Mouse (Mus musculus) adrenal gland, adult 8-10 months (tissue): ENCODE measurements around the gene Cstad. TPM values are rescaled to one million over a fixed set of nuclear protein-coding genes. Genes with fewer than 3 reads are reported as not detected.

Experiments
- DNase-seq: peaks from one replicate; pipeline ENCODE4 v3.0.0; 2022
- total RNA-seq, 4 experiments: library from RNA; stranded (reverse); gene quantifications; 2 replicates each; pipeline ENCODE4 v1.2.4; 2022

Cstad gene
- 1 to 10 TPM in 3 of 4 experiments, under 1 TPM in 1; 0.81 to 7.0 (median 4.1) TPM for total RNA-seq

GRCm38 (mm10) chr2:30594641-30595379 lies at the start of gene Cstad:
Gene Cstad (plus strand): TSS chr2:30595040.
- DNase-seq = peak; percentile 58

- no peak for DNase-seq
Measured at GRCm38 (mm10) chr2:30545706-30546105, 49.1 kb upstream of the Cstad start.

GRCm38 (mm10) chr2:30546219-30546618 lies 48.6 kb upstream of the Cstad start:
- no peak for DNase-seq

- no peak for DNase-seq
Measured at GRCm38 (mm10) chr2:30547455-30548217, 47.2 kb upstream of the Cstad start.

DNA sequence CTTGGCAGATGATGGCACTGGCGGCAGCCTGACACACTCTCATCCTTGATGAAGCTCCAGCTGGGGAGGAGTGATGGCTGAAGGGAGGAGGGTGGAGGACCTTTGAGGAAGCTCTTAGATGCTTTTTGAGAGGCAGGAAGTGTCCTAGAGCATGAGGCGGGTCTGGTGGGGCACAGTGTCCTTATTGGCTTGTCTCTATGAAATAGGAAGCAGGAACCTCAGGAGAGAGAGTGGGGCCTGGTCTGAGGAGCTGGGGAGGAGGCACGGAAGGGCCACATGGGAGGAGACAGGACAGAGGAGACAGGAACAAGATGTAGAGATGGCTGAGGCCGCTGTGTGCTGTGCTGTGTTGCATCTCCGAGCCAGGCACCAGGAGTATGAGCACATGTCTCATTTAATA lies 43.3 kb upstream of the Cstad start:
- no peak for DNase-seq

DNA sequence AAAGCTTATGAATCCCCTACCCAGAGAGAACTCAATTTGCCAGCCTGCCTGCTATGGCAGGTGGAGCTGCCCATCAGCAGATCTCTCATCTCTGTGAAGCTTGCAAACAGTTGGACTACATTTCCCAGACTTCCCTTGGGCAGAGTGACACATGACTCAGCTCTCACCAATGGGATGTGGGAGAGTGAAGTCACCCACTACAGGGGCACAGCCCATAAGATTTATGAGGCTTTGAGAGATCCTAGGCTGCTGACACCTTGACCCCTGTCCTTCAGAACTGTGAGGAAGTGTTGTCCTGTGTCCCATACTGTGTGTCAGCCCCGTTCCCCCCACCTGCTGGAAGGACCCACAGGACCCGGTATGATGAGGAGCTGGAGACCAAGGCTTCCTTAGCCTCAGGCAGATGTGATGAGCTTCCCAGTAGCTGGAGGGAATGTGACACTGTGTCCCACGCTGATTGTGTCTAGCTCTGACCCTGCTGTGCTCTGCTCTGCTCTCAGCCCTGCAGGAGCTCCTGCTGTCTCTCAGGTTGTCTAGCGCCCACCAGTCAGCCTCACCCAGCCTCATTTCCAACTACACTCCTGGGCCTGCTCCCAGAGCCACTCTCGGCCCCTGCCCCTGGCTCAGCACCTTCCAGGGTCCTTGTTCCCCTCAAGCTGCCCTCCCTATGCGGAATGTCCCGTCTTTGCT lies 40.8 kb upstream of the Cstad start:
- peak; percentile 31 for DNase-seq

DNA sequence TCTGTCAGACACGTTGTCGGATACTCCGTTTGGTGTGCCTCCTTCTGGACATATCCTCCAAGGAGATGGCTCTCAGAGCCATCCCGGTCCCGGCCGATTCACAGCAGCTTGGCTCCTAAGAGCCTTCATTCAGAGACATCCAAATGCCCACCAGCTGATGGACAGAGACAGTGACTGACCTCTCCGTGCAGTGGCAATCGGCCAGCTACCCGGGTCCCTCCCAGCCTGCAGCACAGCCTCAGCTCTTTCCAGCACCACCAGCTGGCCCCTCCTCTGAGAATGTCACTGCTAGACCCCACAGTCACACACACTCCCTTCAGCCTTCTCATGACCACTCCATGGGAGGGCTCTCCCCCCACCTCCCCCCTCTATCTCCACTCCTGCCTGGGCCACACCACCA lies 39.6 kb upstream of the Cstad start:
- DNase-seq = no peak

GRCm38 (mm10) chr2:30556495-30556894 lies 38.3 kb upstream of the Cstad start:
- no peak for DNase-seq

DNA sequence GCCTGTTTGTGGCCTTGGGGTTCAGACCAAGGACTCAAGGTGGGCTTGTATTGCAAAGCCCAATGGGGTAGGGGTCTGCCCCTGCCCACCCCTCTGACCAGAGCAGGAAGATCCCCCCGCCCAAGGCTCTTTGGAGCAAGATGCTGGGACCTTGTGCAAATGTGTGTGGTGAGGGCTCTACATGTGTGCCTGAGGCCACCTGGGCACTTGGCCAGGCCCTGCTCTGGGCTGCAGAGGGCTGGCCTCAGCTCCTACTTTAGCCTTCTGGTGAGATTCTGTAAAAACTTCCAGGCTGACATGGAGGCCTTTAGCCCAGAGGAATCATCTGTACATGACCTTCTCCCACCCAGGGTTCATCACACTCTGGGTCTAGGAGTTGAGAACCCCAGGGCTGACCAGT lies 35.3 kb upstream of the Cstad start:
- DNase-seq = no peak

DNA sequence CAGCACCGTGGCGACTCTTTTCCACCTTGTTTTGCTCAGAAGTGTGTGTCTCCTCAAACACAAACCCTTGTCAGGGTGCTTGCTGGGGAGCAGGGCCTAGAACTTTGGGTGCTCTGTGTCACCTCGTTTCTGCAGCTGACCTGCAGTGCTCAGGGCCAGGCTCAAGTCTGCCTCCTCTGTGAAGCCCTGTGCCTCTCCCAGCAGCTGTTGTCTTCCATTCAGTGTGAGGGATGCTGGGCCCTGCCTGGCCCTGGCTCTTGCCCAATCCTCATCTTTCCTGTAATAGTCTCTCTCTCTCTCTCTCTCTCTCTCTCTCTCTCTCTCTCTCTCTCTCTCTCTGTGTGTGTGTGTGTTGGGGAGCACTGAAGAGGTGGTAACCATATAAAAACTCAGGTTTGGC lies 32.3 kb upstream of the Cstad start:
- no peak for DNase-seq

DNA sequence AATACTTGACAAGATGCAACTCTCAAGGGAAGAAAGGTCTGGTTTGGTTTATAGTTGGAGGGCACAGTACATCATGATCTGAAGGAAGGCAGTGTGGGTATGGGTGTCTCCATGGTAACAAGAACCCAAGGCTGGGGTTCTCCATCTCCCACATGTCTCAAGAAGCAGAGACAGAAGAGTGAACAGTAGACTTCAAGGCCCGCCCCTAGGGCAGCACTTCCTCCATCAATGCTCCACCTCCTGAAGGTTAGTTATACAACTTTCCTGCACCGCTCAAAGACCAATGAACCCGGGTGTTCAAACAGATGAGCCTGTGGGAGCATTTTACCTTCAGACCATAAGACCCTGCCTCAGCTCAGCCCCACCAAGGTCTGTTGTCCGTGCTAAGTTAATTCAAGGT lies 23.2 kb upstream of the Cstad start:
- no peak for DNase-seq

DNA sequence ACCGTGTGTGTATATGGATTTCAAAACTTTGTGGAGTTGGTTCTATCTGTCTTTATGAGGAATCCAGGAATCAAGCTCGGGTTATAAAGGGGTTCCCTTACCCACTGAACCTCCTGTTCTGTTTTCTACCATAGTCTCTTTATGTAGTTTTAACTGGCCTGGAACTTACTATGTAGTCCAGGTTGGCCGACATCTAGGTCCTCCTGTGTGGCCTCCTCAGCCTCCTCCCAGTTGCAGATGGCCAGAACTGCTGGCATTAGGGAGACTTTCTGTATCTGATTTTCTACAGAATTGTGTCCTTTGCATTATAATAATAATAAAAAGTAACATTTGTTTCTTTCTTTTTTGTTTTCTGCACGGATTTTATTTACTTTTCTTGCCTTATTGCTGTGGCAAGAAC lies 21.3 kb upstream of the Cstad start:
- DNase-seq = no peak

DNA sequence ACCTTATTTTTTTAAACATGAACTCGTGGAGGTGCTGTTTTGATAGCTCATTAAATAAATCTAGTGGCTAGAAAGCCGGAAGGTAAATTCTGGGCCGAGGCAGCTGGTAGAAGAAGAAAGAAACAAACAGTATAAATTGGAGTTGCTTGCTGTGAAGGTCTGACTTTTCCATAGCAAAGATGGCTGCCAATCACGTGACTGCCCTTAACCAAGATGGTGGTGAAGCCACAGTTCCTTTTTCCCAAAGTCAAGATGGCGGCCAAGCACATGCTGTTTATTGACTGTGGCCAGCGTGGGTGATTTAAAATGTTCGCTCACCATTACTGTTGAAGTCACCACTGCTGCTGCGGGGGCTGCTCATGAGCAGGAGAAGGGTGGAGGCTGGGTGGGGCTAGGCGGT lies 17.8 kb upstream of the Cstad start:
- DNase-seq = no peak

DNA sequence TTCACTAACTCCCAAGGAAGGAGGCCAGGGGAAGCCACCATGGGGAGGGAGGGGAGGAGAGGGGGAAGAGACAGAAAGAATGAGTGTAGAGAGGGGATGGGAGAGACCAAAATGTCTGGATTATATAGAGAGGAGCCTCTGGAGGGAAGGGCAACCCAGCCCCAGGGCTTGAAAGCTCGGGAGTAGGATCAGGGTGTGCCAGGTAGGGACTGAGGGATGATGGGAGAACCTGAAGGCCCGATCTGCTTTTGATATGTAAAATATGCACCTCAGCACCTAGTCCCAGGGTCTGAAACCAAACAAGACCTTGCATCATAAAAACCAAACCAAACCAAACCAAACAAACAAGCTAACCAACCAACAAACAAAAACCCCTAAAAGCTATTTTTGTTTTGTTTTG lies 16.8 kb upstream of the Cstad start:
- no peak for DNase-seq

DNA sequence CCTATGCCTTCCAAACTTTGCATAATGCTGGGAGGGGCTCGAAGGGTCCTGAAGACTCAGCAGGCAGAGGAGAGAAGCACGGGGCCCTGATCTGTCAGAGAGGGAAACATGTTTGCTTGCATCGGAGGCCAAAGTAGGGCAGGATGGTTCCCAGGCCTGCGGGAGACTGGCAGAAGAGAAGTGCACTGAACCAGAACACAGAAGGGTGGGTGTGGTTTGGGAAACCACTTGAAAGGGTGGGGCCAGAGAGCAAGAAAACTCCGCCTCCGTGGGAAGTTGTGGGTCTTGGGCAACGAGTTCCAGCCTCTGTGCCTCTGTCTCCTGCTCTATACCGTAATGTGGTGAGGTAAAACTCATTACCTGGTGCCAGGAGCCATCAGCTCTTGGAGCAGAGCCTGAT lies 7.7 kb upstream of the Cstad start:
- no peak for DNase-seq

DNA sequence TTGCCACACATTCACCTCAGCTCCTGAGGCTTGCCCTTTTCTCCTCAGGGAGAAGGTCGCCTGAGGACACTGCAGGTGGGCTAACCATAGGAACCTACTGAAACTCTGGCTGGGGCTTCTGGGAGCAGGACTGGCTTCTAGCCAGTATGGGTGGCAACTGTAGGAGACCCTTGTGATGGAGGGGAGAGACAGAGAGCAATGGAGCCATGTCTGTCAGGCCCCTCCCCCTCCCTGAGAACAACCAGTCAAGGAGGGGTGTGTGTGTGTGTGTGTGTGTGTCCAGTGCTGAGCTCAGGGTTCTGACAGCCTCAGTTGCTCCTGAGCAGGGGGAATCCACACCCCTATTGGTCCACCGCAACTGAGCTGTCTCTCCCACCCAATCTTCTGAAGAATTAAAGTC lies 7.2 kb upstream of the Cstad start:
- no peak for DNase-seq

GRCm38 (mm10) chr2:30588985-30589511 lies 5.8 kb upstream of the Cstad start:
- no peak for DNase-seq

- DNase-seq = no peak
Measured at GRCm38 (mm10) chr2:30589781-30590180, 5.1 kb upstream of the Cstad start.

DNA sequence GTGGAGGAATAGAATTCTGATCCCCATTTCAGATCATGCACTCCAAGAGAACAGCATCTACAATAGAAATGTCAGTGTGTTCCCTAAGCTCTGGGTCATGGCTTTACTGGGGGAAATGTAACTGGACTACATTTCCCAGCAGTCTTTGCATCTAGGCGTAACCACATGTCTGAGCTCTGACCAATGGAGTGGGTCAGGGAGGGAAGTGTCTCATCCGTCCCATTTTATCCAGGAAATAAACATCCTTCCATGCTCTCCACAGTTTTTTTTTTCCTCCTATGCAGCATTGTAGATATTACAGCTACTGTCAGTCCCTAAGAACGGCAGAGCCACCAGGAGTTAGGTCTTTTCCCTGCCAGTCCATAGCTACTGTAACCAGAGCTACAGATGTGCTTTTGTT lies 3.9 kb upstream of the Cstad start:
- DNase-seq = peak; percentile 65

- no peak for DNase-seq
Measured at GRCm38 (mm10) chr2:30592391-30592790, 2.4 kb upstream of the Cstad start.

DNA sequence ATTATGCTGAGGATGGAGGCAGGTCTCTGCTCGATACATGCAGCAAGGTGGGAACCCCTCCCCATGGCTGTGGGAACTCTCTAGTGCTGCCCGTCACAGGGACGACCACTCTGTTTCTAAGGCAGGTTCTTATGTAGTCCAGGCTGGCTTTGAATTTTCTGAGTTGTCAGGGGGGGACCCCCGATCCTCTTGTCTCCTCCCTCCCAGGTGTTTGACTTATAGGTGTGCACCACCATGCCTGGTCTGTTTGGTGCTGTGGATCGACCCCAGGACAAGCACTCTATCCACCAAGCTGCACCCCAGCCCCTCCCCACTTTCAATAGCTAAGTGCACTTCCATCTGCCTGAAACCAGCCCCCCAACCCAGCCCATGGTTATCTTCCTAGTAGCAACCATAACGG lies 1.9 kb upstream of the Cstad start:
- no peak for DNase-seq

- DNase-seq = no peak
Measured at GRCm38 (mm10) chr2:30593636-30594310, 1.1 kb upstream of the Cstad start.

- no peak for DNase-seq
Measured at GRCm38 (mm10) chr2:30595796-30596195, 956 bp downstream of the Cstad start.
